Mouse (Mus musculus): ENCODE measurements around the gene Drc3.

DNA sequence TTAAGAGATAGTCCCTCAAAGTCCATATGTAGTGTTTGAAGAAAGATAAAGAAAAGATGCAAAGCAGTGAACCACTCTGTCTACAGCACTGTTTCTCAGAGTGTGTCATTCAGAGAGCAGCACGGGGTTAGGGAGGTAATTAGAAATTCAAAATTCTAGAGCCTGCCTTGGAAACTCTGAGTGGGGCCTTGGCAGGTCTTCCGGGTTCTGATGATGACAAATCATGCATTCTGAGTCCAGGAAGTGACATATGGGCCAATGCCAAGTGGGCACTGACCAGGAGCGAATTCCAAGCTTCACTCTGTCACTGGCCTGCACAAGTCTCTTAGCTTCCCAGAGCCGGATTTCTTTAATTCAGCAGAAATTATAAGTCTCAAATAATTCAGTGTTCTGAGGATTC lies 6.6 kb upstream of the Drc3 start:
- TF ChIP-seq CTCF (IDR thresholded peaks at IDR 0.05; ENCODE audit: extremely low read depth, insufficient read length, insufficient replicate concordance, low read depth, low read length) = no peak
- no peak for TF ChIP-seq POLR2A (IDR thresholded peaks at IDR 0.05; ENCODE audit: low read depth, low read length)

All from small intestine, adult 2 months (tissue).